Mouse (Mus musculus): ENCODE measurements at regions not wholly inside any gene's neighbourhood (a gene's known extent, or its start where the extent isn't known, plus 50 kb on each side); places are given as distances from the start of the nearest gene placed in this dataset.

DNA sequence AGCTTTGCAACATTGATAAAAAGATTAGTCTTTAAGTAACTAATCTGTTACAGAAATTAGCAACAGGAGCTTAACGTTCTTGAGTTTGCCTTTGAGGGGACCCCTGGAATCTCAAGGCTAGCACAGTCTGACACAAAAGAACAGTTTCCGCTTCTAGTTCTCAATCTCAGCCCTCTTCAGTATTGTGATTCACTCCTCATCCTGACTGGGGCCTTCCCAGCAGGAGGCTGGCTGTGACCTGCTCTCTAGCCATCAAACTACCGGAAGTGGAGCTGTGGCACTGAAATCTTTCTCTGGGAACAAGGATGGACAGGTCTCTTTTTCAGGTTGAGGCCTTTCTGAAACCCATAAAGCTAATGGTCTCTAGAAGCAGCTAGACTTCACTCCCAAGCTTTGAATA lies 209.6 kb upstream of the Camk1g start:
- H3K9me3 ChIP-seq (replicated peaks): no peaks in the 10 kb centered on the region
- no peak overlapping the region for H3K4me2 ChIP-seq
- H3K9ac ChIP-seq: no peak overlapping the region
- 59% methylated on average over 3 of the region's 3 CpGs for WGBS
- no peaks in the 10 kb centered on the region for H3K36me3 ChIP-seq
- H3K27me3 ChIP-seq (replicated peaks): no peaks in the 10 kb centered on the region
- H3K4me3 ChIP-seq: no peak overlapping the region
- ATAC-seq (ENCODE audit: insufficient number of reproducible peaks, low FRiP score): no peak
- H3K4me1 ChIP-seq (replicated peaks): peaks cover 19% of the 10 kb centered on the region
- H3K27ac ChIP-seq (ENCODE audit: poor library complexity, severe bottlenecking): no peak overlapping the region

DNA sequence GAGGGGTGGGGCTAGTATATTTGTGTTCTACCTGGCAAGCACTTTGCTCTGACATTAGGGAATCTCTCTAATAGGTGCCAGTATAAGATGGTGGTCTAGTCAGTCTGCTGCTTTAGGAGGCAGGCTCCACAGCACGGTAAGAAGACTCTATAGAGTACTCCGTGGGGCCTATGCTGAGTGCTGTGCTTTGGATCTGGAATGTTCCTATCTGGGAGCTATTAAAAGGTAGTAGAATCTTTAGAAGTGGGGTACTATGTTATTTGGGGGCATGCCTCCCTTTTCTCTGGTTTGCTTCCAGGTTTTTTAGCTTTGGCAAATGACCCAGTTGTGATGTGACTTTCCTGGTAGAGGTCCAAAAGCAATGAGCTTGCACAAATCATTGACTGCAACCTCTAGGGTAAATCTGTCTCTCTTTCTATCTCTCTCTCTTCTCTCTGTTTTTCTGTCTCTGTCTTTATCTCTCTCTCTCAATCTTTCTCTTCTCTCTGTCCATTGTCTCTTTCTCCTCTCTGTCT lies 208.6 kb upstream of the Camk1g start:
- 70% methylated on average over 2 of the region's 2 CpGs for WGBS
- Histone ChIP-seq H3K9ac (no peak overlapping the region), H3K4me1 (replicated peaks) (peaks cover 19% of the 10 kb centered on the region), H3K4me2 (no peak overlapping the region), H3K27ac (ENCODE audit: poor library complexity, severe bottlenecking) (no peak overlapping the region), H3K36me3 (no peaks in the 10 kb centered on the region), H3K9me3 (replicated peaks) (no peaks in the 10 kb centered on the region), H3K4me3 (no peak overlapping the region), H3K27me3 (replicated peaks) (0 out of 2 replicates have a peak, but pooled peaks cover 5% of the 10 kb centered on the region)
- ATAC-seq (ENCODE audit: insufficient number of reproducible peaks, low FRiP score): no peak

DNA sequence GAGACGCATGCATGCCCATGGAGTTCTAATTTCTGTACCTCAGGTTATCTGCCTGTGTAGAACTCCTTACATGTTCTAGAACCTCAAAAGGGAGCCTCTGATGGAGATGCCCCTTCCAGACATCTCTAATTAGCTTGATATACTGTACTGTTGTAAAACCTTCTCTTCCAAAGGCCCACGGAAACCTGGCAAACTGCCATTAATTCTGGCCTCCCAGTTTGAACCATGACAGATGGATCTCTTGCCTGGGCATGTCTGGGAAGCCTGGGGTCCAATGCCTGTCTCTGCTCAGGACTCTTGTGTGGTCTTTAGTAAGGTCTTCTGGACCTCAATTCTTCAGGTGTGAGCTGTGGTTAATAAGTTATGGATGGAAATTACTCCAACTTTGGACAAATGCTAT lies 207.7 kb upstream of the Camk1g start:
- Histone ChIP-seq H3K4me3 (no peak overlapping the region), H3K9me3 (replicated peaks) (no peaks in the 10 kb centered on the region), H3K27me3 (replicated peaks) (0 out of 2 replicates have a peak, but pooled peaks cover 5% of the 10 kb centered on the region), H3K4me2 (no peak overlapping the region), H3K9ac (no peak overlapping the region), H3K4me1 (replicated peaks) (peaks cover 19% of the 10 kb centered on the region), H3K36me3 (no peaks in the 10 kb centered on the region), H3K27ac (ENCODE audit: poor library complexity, severe bottlenecking) (no peak overlapping the region)
- 65% methylated on average over 2 of the region's 2 CpGs for whole genome bisulfite sequencing
- ATAC-seq (ENCODE audit: insufficient number of reproducible peaks, low FRiP score): no peak

DNA sequence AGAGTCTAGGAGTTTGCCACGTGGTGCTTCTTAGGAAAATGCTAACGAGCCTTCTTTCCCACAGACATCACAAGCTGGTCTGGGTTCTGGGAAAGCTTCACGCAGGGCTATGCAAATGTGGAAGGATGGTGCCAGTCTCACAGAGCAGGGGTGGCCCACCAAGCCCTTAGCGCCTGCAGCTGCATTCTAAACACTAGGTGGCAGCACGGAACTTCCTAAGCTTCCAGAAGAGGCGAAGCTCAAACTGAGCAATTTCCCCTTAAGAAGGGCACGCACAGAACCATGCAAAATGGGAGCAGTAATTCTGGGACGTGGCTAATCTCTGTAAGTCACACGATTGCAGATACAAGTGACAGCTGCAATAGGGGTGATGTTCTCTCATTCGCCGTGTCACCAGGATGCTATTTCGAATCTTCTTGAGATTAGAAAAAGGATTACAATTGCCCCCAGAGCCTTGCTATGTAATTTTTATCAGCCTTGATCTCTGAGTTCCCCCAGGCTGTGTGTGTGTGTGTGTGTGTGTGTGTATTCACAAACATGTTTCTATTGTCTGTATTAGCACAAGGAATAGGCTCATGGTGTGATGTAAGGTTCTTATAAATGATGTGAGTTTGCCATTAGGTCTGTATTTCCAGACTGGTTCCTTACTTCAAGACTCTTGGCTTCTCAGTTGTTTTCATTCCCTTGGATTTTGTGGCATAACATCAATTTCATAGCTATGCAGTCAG lies 206.1 kb upstream of the Camk1g start:
- Histone ChIP-seq H3K4me2 (0 out of 2 replicates have a peak overlapping the region, but pooled peaks have one; percentile 26), H3K9ac (no peak overlapping the region), H3K36me3 (no peaks in the 10 kb centered on the region), H3K9me3 (replicated peaks) (no peaks in the 10 kb centered on the region), H3K27ac (ENCODE audit: poor library complexity, severe bottlenecking) (no peak overlapping the region), H3K4me1 (replicated peaks) (peaks cover 15% of the 10 kb centered on the region), H3K27me3 (replicated peaks) (0 out of 2 replicates have a peak, but pooled peaks cover 5% of the 10 kb centered on the region), H3K4me3 (no peak overlapping the region)
- peak; percentile 53; the same call in 1 of the 2 replicates for ATAC-seq (ENCODE audit: insufficient number of reproducible peaks, low FRiP score)
- WGBS: 3% methylated on average over 12 of the region's 12 CpGs

DNA sequence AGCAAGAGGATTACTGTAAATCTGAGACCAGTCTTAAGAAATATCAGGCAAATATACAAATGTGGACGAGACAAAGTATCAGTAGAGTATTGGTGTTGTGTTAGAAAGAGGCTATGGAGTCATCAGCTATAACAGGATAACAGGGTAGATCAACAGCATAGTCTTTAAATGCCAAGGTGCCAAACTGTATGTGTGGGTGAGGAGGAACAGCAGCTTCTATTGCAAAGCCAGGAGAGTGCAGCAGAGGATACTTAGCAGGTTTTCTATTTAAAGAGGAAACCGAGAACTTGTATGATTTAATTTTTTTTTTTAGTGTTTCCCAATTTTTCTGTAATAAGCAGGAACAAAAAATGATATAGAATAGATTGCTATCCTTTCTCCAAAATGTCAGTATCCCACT lies 202.7 kb upstream of the Camk1g start:
- H3K27ac ChIP-seq (ENCODE audit: poor library complexity, severe bottlenecking): no peak overlapping the region
- no peak for ATAC-seq (ENCODE audit: insufficient number of reproducible peaks, low FRiP score)
- H3K4me2 ChIP-seq: no peak overlapping the region
- H3K36me3 ChIP-seq: no peaks in the 10 kb centered on the region
- H3K4me3 ChIP-seq: no peak overlapping the region
- H3K4me1 ChIP-seq (replicated peaks): no peaks in the 10 kb centered on the region
- 0 out of 2 replicates have a peak, but pooled peaks cover 5% of the 10 kb centered on the region for H3K27me3 ChIP-seq (replicated peaks)
- no peak overlapping the region for H3K9ac ChIP-seq
- H3K9me3 ChIP-seq (replicated peaks): no peaks in the 10 kb centered on the region
- WGBS: 66% methylated on average over 2 of the region's 2 CpGs

DNA sequence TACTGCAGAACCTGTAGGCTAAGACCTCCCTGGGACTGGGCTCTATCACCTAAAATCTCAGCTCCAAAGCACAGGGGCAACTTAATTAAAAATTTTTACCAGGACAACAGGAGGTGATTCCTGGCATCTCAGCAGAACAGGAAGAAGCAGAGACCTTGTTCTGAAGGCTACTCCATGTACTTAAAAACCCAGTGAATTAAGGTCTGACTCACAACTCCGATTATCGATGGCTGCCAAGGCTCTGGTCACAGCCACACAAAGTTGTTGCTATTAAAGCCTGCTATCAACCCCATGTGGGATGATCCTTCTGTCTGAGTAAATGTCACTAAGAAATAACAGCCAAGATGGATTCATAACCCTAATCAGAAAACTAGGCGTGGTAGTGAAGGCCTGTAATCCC lies 202.3 kb upstream of the Camk1g start:
- H3K27me3 ChIP-seq (replicated peaks): 0 out of 2 replicates have a peak, but pooled peaks cover 5% of the 10 kb centered on the region
- no peak overlapping the region for H3K27ac ChIP-seq (ENCODE audit: poor library complexity, severe bottlenecking)
- ATAC-seq (ENCODE audit: insufficient number of reproducible peaks, low FRiP score): no peak
- 88% methylated on average over 3 of the region's 3 CpGs for WGBS
- H3K4me1 ChIP-seq (replicated peaks): no peaks in the 10 kb centered on the region
- no peaks in the 10 kb centered on the region for H3K36me3 ChIP-seq
- H3K9ac ChIP-seq: no peak overlapping the region
- no peak overlapping the region for H3K4me3 ChIP-seq
- no peak overlapping the region for H3K4me2 ChIP-seq
- H3K9me3 ChIP-seq (replicated peaks): no peaks in the 10 kb centered on the region

DNA sequence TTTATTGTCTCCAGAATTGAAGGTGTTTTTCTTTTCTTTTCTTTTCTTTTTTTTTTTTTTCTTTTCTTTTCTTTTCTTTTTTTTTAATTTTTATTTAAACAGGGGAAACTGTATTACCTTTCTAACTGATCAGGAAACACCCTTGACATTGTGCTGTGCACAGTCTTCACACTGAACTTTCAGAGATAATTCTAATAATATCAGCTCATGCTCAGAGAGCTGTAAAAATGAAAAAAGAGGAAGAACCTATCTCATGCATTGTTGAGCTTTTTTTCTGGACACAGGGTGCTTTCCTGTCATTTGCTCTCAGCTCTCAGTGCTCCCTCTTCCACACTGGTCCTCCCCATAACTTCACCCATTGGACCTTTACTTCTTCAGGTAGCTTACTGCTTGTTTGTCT lies 201.0 kb upstream of the Camk1g start:
- no peaks in the 10 kb centered on the region for H3K9me3 ChIP-seq (replicated peaks)
- no peak overlapping the region for H3K4me2 ChIP-seq
- no peak overlapping the region for H3K4me3 ChIP-seq
- H3K27me3 ChIP-seq (replicated peaks): 0 out of 2 replicates have a peak, but pooled peaks cover 5% of the 10 kb centered on the region
- ATAC-seq (ENCODE audit: insufficient number of reproducible peaks, low FRiP score): no peak
- H3K36me3 ChIP-seq: no peaks in the 10 kb centered on the region
- no peak overlapping the region for H3K9ac ChIP-seq
- H3K4me1 ChIP-seq (replicated peaks): no peaks in the 10 kb centered on the region
- no peak overlapping the region for H3K27ac ChIP-seq (ENCODE audit: poor library complexity, severe bottlenecking)

DNA sequence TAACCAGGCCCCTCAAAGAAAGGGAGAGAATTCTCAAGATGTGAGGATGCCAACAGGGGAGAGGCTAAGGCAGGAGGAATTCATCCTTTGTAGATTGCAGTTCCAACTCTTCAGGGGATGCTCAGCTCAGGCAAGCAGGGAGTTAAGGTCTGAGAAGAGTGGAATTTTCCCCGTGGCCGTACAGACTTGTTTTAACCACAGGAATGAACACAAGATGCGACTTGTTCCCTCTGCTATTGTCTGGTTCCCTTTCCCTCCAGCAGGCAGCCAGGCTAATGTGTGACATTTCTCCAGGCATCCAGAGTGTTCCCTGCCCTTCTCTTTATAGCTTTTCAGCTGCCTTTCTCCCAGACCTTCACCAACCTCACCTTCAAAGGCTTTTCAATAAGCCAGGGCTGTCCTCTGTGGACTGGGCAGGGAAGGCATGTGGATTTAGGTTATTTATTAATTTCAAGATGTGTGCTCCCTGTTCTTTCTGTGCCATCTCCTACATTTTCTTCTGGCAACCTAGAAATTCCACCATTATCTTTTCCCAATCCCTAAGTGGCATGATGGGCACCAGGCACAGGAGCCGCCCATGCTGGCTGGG lies 198.6 kb upstream of the Camk1g start:
- Histone ChIP-seq H3K27ac (ENCODE audit: poor library complexity, severe bottlenecking) (no peak overlapping the region), H3K36me3 (no peaks in the 10 kb centered on the region), H3K4me1 (replicated peaks) (0 out of 2 replicates have a peak, but pooled peaks cover 4% of the 10 kb centered on the region), H3K4me3 (no peak overlapping the region), H3K4me2 (no peak overlapping the region), H3K9me3 (replicated peaks) (no peaks in the 10 kb centered on the region), H3K9ac (no peak overlapping the region), H3K27me3 (replicated peaks) (no peaks in the 10 kb centered on the region)
- WGBS: 43% methylated on average over 4 of the region's 4 CpGs
- ATAC-seq (ENCODE audit: insufficient number of reproducible peaks, low FRiP score): no peak

DNA sequence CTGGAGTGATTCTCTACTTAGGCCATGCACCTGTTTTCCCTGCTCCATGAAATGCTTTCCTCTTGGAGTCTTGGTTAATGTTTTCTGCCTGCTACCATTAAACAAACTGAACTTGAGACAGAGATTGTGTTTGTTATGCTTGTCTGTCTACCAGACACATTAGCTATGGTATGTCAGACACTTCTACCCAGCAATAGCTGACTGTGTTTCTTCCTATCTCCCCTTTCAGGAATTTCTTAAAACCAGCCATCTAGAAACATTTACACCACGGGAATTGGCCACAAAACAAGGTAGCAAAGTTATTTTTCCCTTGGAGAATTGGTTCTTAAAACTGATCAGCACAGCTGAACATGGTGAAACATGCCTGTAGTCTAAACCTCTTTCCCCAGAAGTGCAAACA lies 197.1 kb upstream of the Camk1g start:
- 57% methylated on average over 1 of the region's 1 CpGs for WGBS
- ATAC-seq (ENCODE audit: insufficient number of reproducible peaks, low FRiP score): no peak
- no peak overlapping the region for H3K27ac ChIP-seq (ENCODE audit: poor library complexity, severe bottlenecking)

DNA sequence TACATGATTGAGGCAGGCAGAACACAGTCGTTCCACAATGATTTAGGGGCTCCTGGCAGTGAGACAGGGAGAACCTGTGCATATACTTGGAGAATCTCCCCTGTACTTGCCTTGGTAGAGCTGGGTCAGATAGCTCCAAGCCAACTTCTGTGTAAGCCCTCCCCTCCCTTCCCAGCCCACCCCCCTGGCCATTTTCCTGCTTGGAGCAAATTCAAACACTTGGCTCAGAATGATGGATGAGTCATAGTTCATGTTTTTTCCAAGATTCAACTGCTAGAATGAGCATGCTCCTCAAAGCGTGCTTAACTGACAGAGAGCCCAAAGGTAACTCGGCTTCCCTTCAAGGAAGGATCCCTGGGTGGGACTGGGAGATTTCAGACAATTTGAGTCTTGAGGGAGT lies 194.1 kb upstream of the Camk1g start:
- ATAC-seq (ENCODE audit: insufficient number of reproducible peaks, low FRiP score): no peak
- H3K36me3 ChIP-seq: no peaks in the 10 kb centered on the region
- no peak overlapping the region for H3K9ac ChIP-seq
- 0 out of 2 replicates have a peak, but pooled peaks cover 4% of the 10 kb centered on the region for H3K4me1 ChIP-seq (replicated peaks)
- H3K4me3 ChIP-seq: no peak overlapping the region
- H3K27ac ChIP-seq (ENCODE audit: poor library complexity, severe bottlenecking): no peak overlapping the region
- 73% methylated on average over 3 of the region's 3 CpGs for WGBS
- H3K27me3 ChIP-seq (replicated peaks): no peaks in the 10 kb centered on the region
- H3K4me2 ChIP-seq: no peak overlapping the region
- H3K9me3 ChIP-seq (replicated peaks): no peaks in the 10 kb centered on the region

More for the DNA sequence above, 197.1 kb upstream of the Camk1g start:
- no peaks in the 10 kb centered on the region for H3K9me3 ChIP-seq (replicated peaks)
- no peak overlapping the region for H3K4me2 ChIP-seq
- H3K27me3 ChIP-seq (replicated peaks): no peaks in the 10 kb centered on the region
- H3K9ac ChIP-seq: no peak overlapping the region
- no peak overlapping the region for H3K4me3 ChIP-seq
- 0 out of 2 replicates have a peak, but pooled peaks cover 4% of the 10 kb centered on the region for H3K4me1 ChIP-seq (replicated peaks)
- H3K36me3 ChIP-seq: no peaks in the 10 kb centered on the region

DNA sequence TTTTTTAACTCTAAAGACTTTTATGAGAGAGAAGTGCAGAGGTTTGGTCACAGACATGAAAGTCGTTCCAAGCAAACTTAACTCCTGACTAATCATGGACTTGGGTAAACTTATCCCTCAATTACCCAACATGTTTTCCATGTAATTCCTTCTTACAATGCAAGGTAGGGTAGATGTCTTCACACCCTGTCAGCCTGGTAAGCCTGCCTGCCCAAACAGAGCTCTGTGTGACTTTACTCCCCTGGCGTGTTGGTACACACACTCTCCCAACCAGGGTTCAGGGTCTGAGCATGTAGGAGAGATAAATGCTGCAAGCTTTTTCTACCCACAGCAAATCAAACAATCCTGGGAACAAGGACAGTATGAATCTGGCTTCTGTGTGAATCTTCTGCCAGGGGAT lies 192.1 kb upstream of the Camk1g start:
- Histone ChIP-seq H3K4me2 (no peak overlapping the region), H3K9me3 (replicated peaks) (no peaks in the 10 kb centered on the region), H3K9ac (no peak overlapping the region), H3K36me3 (no peaks in the 10 kb centered on the region), H3K4me1 (replicated peaks) (peaks cover 12% of the 10 kb centered on the region), H3K27me3 (replicated peaks) (no peaks in the 10 kb centered on the region), H3K27ac (ENCODE audit: poor library complexity, severe bottlenecking) (no peak overlapping the region), H3K4me3 (no peak overlapping the region)
- WGBS: 81% methylated on average over 2 of the region's 2 CpGs
- ATAC-seq (ENCODE audit: insufficient number of reproducible peaks, low FRiP score): no peak
